Mouse (Mus musculus) stomach, postnatal 0 days (tissue): Measurements from ENCODE around the gene Olfr325.

Experiments used
- CTCF ChIP-seq: IDR thresholded peaks from 2 replicates; pipeline ENCODE4 v1.5.1; 2016; ENCODE audit warnings: antibody characterized with exemption, low read depth, mild to moderate bottlenecking, moderate library complexity
- EP300 ChIP-seq: optimal IDR thresholded peaks from 2 replicates; pipeline ENCODE3; 2016; ENCODE audit warnings: antibody characterized with exemption

GRCm38 (mm10) chr11:58630401-58630800 lies 52.9 kb downstream of the Olfr325 start, which contains the start of gene Olfr323:
- TF ChIP-seq CTCF (no peak), EP300 (no peak)
